Mouse (Mus musculus): ENCODE measurements around the gene Gm4792.

DNA sequence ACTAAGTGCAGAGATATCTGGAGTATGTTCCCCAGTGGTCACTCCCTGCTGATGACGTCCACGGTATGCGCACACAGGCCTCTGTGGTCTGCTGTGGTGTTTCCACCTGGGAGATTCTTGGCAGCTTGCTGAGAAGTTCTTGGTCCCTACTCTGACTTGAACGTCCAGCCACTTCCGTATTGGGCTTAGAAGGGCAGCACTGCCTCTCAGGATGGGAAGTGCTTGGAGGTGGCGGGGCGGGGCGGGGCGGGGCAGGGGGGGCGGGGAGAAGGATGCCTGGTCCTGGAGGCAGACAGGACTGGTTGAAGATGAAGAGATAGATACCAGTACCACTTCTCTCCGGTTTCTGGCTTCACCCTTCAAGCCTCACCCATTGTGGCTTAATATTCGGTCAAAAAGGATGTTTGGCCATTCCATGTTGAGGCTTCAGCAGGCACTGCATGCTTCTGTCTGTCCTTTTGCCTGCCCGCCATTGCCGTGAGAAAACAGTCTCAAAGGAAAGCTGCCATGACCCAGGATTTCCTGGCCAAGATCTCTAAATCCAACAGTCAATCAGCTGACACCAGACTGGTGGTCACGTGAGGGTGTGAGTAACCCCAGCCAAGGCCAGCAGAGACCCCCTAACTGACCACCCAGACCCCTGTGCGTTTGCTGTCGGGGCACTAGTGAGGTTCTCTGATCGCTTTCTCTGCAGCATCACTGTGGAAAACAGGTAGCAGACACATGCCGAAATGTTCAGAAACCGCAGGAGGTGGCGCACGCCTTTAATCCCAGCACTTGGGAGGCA lies 46.3 kb upstream of the Gm4792 start:
- TF ChIP-seq TAL1 (IDR thresholded peaks at IDR 0.05; ENCODE audit: low read length) = no peak
- TF ChIP-seq GATA1 (IDR thresholded peaks at IDR 0.05; ENCODE audit: low read length) = no peak
